Mouse (Mus musculus) bone marrow, adult 2 months (tissue): ENCODE data around the gene Gzmb.

Experiments used
- CTCF ChIP-seq: fragments of 200-500 bp; IDR thresholded peaks from 2 replicates; pipeline ENCODE4 v1.5.1; 2011; ENCODE audit warnings: low read length, control low read depth; ENCODE audit not compliant: control insufficient read depth, insufficient read depth
- POLR2A ChIP-seq: fragments of 200-500 bp; IDR thresholded peaks from 2 replicates; pipeline ENCODE4 v1.6.1; 2011; ENCODE audit warnings: low read depth, mild to moderate bottlenecking, control low read depth, low read length, borderline replicate concordance; ENCODE audit not compliant: control insufficient read depth

DNA sequence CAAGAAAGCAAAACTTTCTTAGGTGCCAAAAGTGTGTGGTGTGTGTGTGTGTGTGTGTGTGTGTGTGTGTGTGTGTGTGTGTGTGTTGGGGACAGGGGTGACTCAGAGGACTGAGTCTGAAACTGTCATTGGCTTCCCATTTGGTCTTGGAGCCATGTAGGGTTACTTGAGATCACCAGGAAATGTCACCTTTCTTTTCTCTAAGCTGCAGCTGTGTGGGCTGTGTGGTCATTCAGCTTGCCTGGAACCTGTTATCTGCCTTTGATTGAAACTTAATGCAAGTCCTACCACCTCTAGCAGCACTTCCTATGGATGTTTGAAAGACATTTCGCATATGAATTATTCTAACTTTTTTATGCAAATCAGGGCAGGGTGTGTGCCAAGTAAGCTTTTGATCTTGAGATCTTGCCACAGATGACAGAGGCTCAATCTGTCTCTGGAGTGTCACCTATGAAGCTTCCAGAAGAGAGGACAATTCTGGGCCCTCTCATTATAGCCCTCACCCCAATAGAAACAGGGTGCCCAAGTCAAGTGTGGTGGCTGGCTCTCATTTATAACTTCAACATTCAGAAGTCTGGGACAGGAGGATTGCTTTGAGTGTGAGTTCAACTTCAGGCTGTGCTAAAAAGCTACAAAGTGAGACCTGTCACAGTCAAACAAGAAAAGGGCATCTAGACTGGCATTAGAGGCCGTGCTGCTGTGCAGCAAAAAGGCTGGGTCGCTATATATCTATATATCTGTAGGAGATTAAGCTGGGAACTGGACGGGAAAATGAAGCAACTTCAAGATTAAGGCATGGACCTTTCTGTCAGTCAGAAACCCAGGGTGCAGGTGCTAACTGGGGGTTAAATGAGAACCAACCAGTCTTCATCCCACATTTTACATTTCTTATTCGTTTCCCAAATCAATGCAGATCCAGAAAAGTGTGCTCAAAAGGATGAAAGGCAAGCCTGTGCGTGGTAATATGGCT is 22.6 kb upstream of the Gzmb start:
- TF ChIP-seq CTCF = no peak
- no peak for TF ChIP-seq POLR2A
